Mouse (Mus musculus): ENCODE data around the gene Tbc1d12.

DNA sequence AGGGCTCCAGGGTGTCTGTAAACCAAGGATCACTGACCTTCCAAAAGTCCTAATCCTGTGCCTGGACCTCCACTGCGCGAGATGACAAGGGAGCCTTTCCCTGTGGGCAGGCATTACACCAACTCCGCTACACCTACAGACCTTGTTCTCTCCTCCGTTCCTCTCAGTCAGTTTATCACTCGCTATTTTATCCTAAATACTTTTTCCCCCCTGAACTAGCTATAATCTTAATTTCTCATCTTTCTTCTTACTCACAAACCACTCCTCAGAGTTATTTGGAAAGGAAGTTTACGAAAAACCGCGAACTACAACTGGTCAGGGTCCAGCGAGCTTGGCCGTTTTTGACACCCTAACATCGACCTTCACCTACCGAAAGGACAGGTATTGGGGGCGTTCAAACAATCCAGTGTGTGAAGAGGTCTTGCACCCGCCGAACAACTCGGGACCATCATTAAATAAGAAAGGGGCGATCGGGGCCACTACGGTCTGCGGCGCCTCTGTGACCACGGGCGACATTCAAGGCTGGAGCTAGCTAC is 93.9 kb downstream of the Tbc1d12 start:
- no peak for TF ChIP-seq MAX (IDR thresholded peaks at IDR 0.05)
- TF ChIP-seq CTCF (IDR thresholded peaks at IDR 0.05; ENCODE audit: control insufficient read depth, insufficient read depth, insufficient read length) = no peak
- TF ChIP-seq USF1 (IDR thresholded peaks at IDR 0.05; ENCODE audit: low read depth) = no peak
- TF ChIP-seq MYOG (IDR thresholded peaks at IDR 0.05; ENCODE audit: control insufficient read depth, extremely low read depth, insufficient read length) = no peak
- TF ChIP-seq MYOD1 (IDR thresholded peaks at IDR 0.05; ENCODE audit: control insufficient read depth, insufficient read length, low read depth) = no peak
- no peak for TF ChIP-seq CEBPB (IDR thresholded peaks at IDR 0.05; ENCODE audit: low read depth)

Data from C2C12 (cell line).